Mouse (Mus musculus): ENCODE measurements around the gene Prrt1.

The Prrt1 gene

DNA sequence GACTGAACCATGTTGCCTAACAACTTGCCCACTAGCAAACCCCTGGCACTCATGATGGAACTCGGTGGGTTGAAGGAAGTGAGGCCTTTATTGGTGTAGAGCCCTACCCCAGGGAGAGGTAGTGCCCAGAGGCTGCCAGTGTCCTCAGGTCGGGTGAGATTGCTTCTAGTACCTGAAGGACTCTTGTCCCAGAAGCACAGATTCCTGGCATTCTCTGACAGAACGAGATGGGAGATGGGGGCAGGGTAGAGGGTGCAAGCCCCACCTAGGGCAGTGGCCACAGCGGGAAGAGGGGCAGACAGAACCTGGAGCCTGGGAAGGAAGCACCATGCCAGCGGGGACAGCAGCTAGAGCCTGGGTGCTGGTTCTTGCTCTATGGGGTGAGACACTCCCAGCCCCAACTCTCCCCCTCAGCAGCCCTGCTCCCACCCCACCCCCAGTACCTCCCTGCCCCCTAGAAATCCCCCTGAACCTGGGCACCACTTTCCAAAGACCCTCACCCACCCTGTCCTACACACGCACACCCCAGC, 31.7 kb upstream of the Prrt1 start, which contains the start of gene Ager:
Ager (plus strand) TSS at position 297 of the 530 bp plus-strand sequence.
- DNase-seq (ENCODE audit: extremely low spot score, low spot score), result no peak

DNA sequence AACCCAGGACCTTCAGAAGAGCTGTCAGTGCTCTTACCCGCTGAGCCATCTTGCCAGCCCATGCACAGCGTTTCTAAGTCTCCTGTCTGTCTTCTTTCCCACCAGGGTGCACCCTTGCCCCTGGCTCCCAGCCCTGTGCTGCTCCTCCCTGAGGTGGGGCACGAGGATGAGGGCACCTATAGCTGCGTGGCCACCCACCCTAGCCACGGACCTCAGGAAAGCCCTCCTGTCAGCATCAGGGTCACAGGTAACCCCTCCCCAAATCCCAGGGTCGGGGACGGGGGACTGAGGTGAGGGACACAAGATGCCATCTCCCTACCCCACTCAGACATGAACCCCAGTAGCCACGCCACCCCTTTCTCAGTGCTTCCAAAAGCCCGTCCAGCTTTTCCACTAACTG, 29.4 kb upstream of the Prrt1 start:
- DNase-seq (ENCODE audit: extremely low spot score, low spot score), result no peak

DNA sequence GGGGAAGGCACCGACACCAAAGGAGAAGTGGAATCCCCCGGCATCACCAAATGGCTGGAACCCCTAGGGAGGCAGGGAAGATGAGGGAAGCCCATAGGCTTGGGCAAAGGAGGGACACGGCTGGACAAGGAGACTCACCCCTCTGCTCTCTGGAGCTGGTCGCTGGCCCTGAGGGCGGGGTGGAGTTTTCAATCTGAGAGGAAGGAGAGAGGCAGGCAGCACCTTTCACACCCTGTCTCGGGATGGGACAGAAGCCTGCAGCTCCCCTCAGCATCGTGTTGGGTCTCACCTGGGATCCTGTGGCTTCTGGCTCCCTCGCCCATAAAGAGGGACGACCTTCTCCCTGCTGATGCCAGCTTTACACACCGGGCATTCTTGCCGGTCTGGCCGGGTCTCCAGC, 27.5 kb upstream of the Prrt1 start:
- no peak for DNase-seq (ENCODE audit: extremely low spot score, low spot score)

DNA sequence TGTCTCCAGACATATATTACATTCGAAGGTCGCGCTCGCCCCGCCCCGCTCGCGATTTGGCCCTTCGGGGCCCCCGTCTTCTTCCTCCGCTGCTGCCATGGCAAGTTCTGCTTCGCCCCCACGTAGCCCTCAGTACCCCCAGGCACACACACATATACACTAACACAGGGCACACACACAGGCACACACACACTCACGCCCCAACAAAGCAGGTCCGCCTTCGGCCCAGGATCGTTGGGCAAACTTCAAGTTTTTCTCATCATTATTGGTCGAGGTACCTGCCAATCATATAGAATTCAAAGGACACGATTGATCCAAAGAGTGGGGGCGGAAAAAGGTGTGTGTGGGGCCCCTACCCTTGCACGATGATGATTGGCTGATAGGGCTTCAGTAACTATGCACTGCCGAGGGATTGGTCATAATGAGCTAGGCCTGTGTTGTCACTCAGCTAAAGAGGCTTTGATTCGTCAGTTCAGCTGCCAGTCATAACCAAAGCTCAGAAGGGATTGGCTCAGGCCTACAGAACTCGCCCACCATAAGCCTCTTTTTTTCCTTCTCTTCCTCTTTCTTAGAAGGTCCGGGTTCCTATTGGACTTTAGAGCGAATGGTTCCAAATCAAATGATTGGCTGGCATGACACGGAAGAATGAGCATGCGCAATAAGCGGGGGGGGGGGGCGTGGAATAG, 25.8 kb upstream of the Prrt1 start, which contains the start of gene Rnf5:
Rnf5 (minus strand) TSS at position 316 of the 686 bp plus-strand sequence.
- peak; percentile 82 for DNase-seq (ENCODE audit: extremely low spot score, low spot score)

DNA sequence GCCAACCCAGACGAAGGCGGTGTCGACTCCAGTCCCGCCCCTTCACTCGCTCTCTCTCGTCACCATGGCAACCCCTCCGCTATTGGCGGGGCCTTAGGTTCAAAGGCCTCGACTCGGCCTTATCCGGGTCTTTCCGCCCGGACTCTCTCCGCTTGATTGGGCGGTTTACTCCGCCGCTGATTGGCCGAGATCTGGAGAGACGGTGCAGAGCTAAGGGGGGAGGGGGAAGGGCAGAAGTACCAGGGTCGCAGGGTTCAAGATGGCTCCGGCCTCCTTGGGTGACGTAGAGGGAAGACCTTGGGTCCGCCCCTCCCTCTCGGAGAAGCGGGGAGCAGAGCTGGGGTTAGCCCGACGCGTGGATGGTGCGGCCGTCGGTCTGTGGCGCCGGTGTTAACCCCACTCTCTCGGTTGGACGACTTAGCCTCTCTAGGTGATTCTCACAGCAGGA, 25.2 kb upstream of the Prrt1 start, which contains the start of gene Agpat1:
Agpat1 (plus strand) TSS at position 202 of the 448 bp plus-strand sequence.
- peak; percentile 100 for DNase-seq (ENCODE audit: extremely low spot score, low spot score)

DNA sequence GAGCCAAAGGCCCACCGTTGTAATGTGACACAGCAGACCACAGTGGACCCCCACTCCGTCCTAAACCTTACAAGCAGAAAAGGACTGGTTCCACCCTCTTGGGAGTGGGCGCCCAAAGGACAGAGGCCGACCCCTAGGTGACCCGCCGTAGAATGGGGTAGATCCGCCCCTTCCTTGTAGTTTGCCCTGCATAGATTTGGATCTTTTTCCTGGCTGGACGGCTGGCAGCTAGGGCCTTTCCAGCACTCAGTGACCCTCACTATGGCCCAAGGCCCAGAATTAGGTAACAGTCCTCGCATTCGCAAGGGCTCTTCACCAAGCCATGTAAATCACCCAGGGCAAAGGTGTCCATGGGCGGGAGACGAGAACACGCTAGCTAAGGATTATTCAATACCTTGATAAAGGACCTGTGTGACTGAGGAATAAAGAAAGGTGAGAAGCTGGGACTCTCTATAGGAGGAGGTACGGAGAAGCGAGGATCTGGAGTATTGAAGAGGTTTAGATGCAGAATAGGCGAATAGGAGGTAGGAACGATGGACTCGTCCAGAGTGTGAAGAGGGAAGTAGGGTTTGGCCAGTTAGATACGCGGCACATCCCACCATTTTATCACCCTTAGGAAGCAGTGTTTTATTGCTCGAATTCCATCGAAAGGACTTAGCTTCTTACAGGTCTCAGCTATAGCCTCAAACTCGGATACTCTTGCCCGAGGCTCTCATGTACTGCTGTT, 24.7 kb upstream of the Prrt1 start:
- no peak for DNase-seq (ENCODE audit: extremely low spot score, low spot score)

DNA sequence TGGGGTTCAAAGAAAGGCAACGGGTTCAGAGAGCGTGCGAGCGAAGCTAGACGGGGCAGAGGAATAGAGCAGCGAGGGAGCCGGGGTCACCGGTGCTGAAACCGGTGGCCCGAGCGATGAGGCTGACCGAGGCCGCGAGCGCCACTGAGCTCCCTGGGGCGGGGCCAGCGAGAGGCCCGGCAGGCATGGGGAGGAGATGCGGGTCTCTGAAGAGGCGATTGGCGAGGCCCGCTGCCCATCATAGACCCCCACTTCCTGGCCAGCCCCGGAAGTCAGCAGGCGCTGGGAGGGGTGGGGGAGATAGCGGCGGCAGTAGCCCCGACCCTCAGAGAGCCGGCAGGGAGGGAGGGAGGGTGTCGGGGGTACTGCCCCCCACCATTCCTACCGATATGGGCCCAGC, 23.7 kb upstream of the Prrt1 start:
- peak; percentile 94 for DNase-seq (ENCODE audit: extremely low spot score, low spot score)

DNA sequence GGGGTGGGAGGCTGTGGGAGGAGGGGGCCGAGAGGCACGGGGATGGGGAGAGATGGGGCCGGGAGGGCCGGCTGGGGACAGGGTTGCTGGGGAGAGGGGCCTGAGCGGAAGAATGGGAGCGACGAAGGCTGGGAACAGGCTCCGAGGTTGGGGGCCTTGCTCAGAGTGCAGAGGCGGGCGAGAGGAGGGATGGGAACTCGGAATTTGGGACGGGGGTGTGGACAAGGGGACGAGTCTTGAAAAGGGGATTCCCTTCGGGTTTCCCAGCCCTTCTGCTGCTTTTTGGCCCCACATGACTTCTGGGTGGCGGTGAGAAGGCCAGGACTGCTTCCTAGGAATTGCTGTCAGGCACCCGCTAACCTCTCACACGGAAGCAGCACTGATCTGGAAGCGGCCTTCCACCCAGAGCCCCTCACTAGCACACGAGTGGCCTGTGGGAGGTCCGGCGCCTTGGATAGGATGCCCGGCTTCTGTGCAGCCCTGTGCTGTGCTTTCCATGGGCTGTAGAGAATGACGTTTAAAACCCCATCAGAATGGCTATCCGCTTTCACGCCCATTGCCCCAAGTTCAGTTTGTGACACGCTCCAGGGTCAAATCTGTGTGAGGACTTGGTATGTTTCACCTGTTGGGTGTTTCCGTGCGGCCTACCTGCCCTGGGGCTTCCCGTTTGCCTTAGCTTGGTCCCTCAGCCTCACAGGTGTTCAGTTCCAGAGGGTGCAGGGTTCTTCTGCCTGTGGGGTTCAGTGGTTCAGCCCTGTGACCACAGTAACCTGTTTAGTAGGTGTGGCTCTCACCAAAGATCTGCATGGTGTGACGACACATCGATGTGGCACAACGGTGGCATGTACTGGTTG, 22.9 kb upstream of the Prrt1 start:
- no peak for DNase-seq (ENCODE audit: extremely low spot score, low spot score)

DNA sequence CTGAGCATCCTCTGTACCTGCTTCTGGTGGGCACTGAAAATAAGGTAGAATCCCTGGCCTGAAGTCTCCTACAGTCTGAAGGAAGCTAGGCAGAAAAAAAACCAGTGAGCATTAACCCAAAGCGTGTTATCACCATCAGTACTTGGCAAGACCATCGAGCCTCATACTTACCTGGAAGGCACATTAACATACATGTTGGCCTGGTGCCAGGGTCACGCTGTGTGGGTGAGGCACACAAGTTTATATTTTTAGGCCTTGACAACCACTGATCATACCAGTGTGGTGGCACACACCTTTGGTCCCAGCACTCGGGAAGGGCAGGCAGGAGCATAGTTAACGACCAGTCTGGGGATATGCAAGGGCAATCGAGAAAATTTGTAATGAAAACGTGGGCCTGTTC, 21.3 kb upstream of the Prrt1 start:
- no peak for DNase-seq (ENCODE audit: extremely low spot score, low spot score)

DNA sequence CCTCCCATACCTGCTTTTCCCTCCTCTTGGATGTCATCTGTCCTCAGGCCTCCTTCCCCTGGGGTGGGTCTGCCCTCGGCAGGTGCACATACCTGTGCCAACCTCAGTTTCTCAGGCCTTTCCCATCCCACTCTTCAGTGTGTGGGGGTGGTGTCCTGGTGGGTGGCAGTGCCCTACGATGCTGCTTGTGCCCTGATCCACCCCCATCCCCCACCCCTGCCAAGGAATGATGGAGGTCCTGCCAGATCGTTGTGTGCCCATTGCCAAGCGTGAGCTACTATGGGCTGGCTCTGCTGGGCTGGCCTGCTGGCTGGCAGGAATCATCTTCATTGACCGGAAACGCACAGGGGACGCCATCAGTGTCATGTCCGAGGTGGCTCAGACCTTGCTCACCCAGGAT, 18.3 kb upstream of the Prrt1 start:
- no peak for DNase-seq (ENCODE audit: extremely low spot score, low spot score)

DNA sequence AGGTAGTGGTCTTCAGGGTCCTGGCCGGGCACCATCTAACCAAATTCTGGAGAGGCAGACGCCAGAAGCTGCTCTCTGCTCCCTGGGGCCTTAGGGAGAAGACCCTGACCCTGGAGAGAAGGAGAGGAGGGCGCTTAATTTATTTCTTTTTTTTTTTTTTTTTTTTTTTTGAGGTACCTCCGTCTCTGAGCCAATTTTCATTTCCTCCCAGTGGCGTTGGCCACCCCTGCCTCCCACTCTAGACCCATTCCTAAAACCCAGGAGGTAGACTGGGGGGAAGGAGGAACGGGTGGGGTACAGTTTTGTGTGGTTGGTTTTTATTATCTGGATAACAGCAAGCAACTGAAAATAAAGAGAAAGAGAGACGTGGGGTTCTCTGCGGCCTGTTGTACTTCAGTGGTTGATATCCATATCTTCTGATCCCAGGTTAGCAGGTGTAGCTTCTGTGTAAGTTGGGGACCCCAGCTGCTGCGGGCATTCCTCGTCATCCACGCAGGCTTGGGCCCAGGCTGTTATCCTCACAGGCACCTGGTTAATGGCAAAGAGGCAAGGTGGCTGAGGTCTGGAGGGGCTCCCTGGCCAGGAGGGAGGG, 16.2 kb upstream of the Prrt1 start:
- no peak for DNase-seq (ENCODE audit: extremely low spot score, low spot score)

DNA sequence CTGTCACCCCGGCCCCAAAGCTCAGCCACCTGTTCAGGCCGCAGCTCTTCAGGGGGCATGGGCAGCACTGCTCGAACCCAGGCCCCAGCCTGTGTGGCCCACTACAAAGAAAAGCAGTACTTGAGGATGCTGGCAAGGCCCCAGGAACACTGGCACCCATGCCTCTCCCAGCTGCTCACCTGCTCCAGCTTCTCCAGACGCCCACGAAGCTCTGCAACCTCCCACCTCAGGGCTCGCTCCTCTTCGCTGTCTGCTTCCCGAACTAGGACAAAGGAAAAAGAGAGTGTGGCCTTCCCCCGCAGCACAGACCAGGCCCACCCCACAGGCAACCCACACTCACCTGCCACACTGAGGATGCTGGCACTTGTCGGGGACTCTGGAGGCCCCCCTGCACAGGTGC, 15.5 kb upstream of the Prrt1 start:
- DNase-seq (ENCODE audit: extremely low spot score, low spot score), result no peak

DNA sequence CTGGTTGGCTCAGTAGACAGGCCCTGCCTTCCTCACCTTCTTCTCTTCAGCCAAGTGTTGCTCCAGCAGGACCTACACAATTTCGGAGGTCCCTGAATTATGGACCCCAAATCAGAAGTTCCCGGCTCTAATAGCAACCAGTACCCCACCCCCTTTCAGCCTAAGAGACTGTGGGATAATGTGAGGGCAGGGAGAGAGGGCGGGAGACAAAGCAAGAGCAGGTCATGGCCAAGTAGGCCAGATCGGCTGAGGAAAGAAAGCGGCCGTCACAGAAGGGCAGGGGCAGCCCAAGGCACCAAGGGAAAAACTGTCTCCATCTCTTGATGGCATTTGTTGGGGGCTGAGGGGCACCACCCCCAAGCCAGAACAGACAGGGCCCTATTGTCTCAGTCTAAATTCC, 13.5 kb upstream of the Prrt1 start, which contains the start of gene Egfl8:
Egfl8 (minus strand) TSS at position 101 of the 400 bp plus-strand sequence.
- no peak for DNase-seq (ENCODE audit: extremely low spot score, low spot score)

DNA sequence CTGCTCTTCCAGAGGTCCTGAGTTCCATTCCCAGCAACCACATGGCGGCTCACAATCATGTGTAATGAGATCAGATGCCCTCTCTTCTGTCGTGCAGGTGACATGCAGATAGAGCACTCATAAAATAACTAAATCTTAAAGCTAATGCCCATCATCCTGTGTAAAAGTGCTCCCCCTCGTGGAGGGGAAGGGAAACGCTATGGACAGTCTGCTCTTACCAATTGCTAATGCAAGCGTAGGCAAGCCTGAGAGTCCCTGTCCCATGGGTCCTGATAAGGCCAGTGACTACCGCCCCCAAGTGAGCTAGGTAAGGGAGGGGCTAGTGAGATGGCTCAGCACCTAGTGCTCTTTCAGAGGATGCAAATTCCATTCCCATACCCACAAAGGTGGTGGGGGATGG, 10.3 kb upstream of the Prrt1 start:
- DNase-seq (ENCODE audit: extremely low spot score, low spot score), result peak; percentile 62

DNA sequence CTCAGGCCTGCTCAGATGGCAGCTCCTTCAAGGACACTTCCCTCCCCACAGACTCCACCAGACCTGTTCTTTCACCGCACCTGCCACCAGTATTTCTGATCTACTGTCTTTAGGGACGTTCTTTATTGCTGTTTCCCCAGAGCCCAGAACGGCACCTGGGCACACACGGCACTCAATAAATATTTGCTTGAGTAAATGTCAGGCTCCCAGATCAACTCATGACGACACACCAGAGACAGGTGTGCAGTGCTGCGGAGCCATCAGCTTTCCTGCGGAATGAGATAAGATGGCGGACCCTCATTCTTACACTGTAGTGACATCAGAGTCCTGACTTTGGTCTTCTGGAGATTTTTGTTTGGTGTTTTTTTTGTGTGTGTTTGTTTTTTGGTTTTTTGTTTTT, 8.3 kb upstream of the Prrt1 start:
- no peak for DNase-seq (ENCODE audit: extremely low spot score, low spot score)

DNA sequence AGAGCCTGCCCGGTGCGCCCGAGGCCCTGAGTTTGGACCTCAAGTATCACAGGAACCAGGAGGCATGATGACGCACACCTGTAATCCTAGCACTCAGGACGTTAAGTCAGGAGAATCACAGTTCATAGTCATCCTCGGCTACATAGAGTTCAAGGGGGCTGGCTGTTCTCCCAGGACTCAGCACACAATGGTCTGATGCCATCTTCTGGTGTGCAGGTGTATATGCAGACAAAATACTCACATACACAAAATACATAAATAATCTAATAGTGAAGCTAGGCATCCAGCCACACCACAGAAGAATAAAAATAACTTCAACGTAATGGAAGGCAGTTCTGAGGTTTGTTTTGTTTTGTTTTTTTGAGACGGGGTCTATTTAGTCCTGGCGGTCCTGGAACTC, 6.2 kb upstream of the Prrt1 start:
- DNase-seq (ENCODE audit: extremely low spot score, low spot score), result no peak

DNA sequence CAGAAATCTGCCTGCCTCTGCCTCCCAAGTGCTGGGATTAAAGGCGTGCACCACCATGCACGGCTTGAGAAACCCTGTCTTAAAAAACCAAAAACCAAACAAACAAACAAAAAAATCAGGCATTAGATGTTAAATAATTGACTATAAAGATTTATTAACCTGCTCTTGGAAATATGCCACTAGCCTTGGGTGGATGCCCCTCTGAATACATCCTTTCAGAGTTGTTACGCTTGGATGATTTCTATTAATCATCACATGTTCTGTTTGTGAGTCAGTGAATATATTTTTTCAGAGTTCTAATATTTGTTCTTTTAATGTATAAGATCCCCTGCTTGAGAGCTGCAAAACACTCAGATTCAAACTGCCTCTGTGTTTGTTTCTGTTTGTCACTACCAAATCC, 4.4 kb upstream of the Prrt1 start:
- no peak for DNase-seq (ENCODE audit: extremely low spot score, low spot score)

DNA sequence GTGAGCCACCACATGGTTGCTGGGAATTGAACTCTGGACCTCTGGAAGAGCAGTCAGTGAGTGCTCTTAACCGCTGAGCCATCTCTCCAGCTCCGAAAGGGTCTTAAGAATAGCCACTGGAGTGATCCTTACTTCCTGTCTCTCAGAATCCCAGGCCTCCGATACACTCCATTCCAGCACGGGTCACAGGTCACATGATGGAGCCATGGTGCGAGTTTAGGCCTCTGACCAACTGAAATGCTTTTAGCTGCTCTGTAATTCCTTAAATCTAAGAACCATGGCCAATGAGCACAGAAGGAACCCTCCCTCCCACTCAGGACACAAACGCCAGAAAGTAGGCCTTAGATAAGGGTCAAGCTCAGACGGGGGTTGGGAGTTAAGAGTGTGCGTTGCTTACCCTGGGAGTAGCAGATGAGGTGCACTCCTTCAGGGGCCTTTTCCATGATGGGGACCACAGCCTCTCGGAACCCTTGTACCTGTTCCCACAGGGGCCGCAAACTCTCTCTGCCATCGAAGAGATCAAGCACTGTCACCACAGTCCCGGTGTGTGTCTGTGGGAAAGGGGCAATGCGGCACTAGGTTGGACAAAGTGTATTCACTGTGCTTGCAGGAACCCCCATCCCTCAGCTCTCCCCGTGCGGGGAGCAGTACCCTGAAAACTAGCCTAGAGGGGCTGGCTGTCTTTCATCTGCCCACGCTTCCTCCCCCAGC, 3.1 kb upstream of the Prrt1 start:
- no peak for DNase-seq (ENCODE audit: extremely low spot score, low spot score)

DNA sequence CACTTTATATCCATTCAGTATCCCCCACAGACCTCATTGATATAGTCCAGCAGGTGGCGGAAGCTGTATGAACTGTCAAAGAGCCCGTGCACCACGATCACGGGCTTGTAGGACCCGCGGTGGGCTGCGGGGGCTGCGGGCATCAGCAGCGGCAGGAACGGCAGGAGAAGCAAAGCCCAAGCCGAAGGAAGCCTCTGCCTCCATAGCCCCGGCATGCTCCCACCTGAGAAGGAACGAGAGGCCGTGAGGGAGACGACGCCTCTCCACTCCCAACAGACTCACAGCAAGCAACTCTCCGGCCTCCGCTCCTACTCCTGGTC, 2.6 kb upstream of the Prrt1 start:
- peak; percentile 57 for DNase-seq (ENCODE audit: extremely low spot score, low spot score)

DNA sequence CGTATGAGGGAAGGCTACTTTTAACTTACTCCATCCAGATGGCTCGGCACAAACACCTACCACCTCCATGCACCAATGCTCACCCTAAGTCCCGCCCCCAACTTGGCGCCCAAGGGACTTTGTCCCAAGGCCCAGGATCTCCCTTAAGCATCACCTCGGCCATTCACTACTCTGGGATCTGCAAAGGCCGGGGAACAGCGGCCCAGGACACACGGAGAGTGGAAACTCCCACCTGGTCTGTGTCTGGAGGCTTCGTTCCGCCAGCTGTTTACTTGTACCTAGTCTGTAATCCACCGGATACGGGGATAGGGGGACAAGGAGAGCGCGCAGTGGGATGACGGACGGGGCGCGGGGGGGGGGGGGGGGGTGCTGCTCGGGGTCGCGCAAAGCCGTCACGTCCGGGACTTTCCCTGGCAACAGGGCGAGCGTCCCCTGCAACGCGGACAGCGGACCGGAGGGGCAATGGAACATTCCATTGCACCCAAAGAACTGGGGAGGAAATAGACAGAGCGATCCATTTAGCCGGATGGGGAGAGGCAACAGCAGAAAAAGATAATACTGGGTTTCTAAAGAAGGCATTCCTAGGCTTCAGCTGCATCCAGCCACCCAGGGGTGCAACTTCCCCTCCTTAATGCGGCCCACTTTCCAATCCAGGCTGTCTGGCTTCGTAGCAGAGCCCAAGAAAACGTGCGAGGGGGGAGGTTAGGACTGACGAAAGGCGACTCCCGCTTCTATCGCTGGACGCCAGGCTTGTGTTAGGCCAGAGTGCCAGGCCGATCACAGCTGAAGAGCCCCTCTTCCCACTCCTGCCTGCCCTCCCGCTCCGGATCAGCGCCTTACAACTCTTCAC, 2.0 kb upstream of the Prrt1 start:
- peak; percentile 90 for DNase-seq (ENCODE audit: extremely low spot score, low spot score)
